Comparison of ENCODE assay signal across 12 mouse cellular contexts in the genomic region with DNA sequence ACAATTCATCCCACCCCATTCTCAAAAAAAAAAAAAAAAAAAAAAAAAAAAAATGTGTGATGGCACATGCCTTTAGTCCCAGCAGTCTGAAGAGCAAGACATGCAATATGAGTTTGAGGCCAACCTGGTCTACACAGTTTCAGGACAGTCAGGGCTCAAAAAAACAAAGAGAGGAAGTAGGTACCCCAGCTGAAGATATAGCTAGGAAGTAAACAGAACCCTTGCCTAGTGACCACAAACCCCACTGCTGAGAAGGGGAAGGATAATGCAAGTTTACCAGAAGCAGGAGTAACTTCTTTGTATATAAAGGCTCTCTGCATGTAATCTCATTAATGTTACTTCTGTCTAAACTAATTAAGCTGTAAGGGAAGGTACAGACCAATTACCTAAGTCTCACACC. TPM values are rescaled to one million over a fixed set of nuclear protein-coding genes. Genes with fewer than 3 reads are reported as not detected.
DNase-seq lines count a peak whose midpoint lies in the region; ATAC-seq lines count a peak whose summit lies in the region.
"Had no signal": no experiment of that assay in that cellular context is flagged by ENCODE, and none has a peak within 500 bp of the region (broad histone marks: within the 10 kb centered on the region; RNA-seq: fewer than 3 reads in every experiment).

No protein-coding gene starts in this region.

- peak; percentile 91 for DNase-seq in heart, adult 11 months
- DNase-seq in heart, embryonic 10.5 days (ENCODE audit: low spot score): no peak
- peak; percentile 78 to 84 for DNase-seq in spleen, postnatal 36 days (ENCODE audit: low spot score in 2 of 2)
- DNase-seq in spleen, adult 12 weeks (ENCODE audit: low spot score): no peak
- DNase-seq in thymus, postnatal 14 days: peak; percentile 45
- no peak for DNase-seq in frontal cortex, postnatal 36 days (ENCODE audit: low spot score in 2 of 2)
- DNase-seq in cerebellum, adult 9-10 months: no peak
- DNase-seq: cerebellum, postnatal 36 days; kidney, postnatal 36 days had no signal

- ATAC-seq in inflammation-experienced regulatory T-cells, adult 6 months: peak; percentile 34

- H3K9me3 ChIP-seq in heart, embryonic 10.5 days: no peaks in the 10 kb centered on the region
- H3K9me3 ChIP-seq: hindbrain, embryonic 15.5 days; stomach, embryonic 15.5 days had no signal

- no peaks in the 10 kb centered on the region for H3K27me3 ChIP-seq in heart, embryonic 10.5 days (ENCODE audit: insufficient read depth, poor library complexity, severe bottlenecking)
- H3K27me3 ChIP-seq: hindbrain, embryonic 15.5 days; stomach, embryonic 15.5 days had no signal

- H3K27ac ChIP-seq in heart, embryonic 10.5 days: no peak overlapping the region
- H3K27ac ChIP-seq: hindbrain, embryonic 15.5 days had no signal

- 0 out of 2 replicates have a peak, but pooled peaks cover 4% of the 10 kb centered on the region for H3K36me3 ChIP-seq in heart, embryonic 10.5 days
- H3K36me3 ChIP-seq: hindbrain, embryonic 15.5 days; stomach, embryonic 15.5 days had no signal

- peaks cover 28% of the 10 kb centered on the region for H3K4me1 ChIP-seq in heart, embryonic 10.5 days

- no peak overlapping the region for H3K4me3 ChIP-seq in heart, embryonic 10.5 days
- H3K4me3 ChIP-seq: hindbrain, embryonic 15.5 days; stomach, embryonic 15.5 days had no signal

RNA-seq across cellular contexts. Expression of a gene that starts 9.3 kb away (rescaled TPM):
- polyA plus RNA-seq in heart, embryonic 10.5 days (2016; fragmentation: Nextera tagmentation; extraction: Ambion mirVana): 32.9 TPM in 2 replicates
- 100 to 1,000 TPM in 1 of 3 experiments, 10 to 100 TPM in 2; 54.0 to 105 (median 84.1) TPM for polyA plus RNA-seq in inflammation-experienced regulatory T-cells, adult 6 months (2017; shearing (Covaris generic))

RNA-seq across cellular contexts. Expression of a gene that starts 30.0 kb away (rescaled TPM):
- polyA plus RNA-seq in heart, embryonic 10.5 days (2016; fragmentation: Nextera tagmentation; extraction: Ambion mirVana): 57.4 and 63.0 TPM in 2 replicates
- polyA plus RNA-seq in inflammation-experienced regulatory T-cells, adult 6 months (2017; shearing (Covaris generic)): 10 to 100 TPM; 16.5 to 35.2 (median 19.0) TPM

Comparison
In these comparisons a context has a peak if more than half of its experiments do, and no peak if none do; other contexts are left out.
1. DNase-seq: peak in heart, adult 11 months (single experiment), spleen, postnatal 36 days (2 of 2) and thymus, postnatal 14 days (single experiment); none in heart, embryonic 10.5 days (single experiment), spleen, adult 12 weeks (single experiment), frontal cortex, postnatal 36 days (0 of 2) and cerebellum, adult 9-10 months (single experiment).